Mouse (Mus musculus) natural killer cell, adult 2 months (primary cell): ENCODE results near the gene Arhgap17.

Source experiments
- DNase-seq, 2 experiments: peaks; one replicate each; pipeline ENCODE4 v3.0.0; 2022; ENCODE audit warnings: low spot score in 2 of 2

Arhgap17 gene

DNA sequence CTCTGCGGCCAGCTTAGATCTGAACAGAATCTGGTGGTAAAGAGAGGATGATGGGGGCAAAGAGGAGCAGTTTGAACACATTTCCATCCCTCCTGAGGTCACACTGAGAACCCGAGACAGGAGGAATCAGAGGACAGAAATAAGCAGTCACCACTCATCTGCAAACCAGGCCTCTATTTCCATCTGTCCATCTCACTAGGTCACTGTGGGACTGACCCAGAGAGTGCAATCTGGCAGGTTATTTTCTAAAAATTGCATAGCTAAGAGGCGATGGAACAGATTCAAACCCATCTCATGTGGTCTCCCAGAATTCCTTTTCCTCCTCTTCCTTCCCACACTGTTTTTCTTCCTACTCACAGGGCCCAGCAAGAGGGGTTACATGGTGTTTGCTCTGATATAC lies 81.8 kb downstream of the Arhgap17 start:
- no peak for DNase-seq

DNA sequence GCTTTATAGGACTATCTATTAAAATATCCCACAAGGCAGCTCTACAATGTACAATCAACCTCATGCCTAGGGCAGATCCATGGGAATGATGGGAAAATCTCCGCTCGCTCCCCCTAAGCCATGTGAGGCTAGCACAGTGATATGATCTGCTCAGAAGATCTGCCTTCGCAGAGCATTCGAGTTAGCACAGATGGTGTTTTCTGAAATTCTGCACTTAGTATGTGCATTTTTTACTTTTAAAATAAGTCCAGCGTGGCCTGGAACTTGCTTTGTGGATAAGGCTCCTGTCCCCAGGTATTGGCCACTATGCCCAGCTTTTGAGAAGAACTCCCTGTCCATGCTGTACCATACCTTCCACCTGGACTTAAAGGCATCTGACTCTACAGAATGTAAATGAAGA lies 83.8 kb downstream of the Arhgap17 start:
- no peak for DNase-seq

DNA sequence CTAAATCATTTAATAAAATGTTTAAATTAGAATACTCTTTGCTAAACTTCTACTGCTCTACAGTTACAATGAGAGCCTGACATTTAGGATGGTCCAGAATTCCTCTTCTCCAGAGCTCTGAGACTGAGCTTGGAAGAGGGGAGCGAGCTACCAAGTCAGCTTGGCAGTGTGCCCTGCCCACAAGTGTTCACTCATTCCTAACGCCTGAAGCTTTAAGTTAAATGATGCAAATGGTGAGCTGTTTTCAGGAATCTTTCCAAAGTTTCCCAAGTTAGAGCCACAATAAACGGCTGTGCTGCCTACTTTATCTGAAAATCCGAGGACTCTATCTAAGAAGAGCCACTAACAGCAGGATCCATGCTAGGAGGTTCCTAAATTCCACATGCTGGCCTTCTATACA lies 85.9 kb downstream of the Arhgap17 start:
- DNase-seq = no peak

DNA sequence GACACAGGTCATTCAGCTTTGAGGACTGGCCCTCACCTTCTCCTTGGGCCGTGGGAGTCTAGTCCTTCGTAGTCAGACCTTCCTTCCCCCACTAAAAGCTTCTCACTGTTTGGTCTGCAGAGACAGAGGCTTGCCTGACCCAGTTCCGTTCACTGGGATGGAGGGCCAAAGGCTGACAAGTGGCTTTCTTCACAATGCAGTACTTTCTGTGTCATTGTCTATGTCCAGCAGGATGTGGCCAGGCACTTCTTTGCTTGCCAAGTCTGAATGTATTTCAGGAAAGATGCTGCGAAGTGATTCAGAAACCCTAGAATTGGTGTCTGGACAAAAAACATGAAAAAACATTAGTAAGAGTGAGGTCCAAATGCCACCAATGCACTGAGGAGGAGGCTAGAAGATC lies 89.9 kb downstream of the Arhgap17 start:
- no peak for DNase-seq

DNA sequence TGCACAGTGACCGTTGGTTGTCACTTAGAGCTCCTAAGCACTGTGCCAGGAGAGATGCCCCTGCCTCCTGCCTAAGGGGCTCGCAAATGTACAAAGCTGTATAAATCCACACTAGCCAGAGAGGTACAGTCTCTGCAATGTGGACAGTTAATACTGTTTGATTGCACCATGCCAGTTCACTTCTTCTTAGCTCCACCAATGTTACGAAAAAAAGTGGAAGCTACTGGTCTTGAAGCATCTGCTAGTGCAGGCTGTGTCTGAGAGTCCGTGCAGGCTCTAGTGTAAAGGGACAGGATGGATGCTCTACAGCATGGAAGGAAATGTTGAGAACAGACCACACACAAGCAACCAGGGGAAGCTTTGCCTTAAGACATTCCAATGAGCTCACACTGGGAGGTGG lies 93.1 kb downstream of the Arhgap17 start:
- no peak for DNase-seq

DNA sequence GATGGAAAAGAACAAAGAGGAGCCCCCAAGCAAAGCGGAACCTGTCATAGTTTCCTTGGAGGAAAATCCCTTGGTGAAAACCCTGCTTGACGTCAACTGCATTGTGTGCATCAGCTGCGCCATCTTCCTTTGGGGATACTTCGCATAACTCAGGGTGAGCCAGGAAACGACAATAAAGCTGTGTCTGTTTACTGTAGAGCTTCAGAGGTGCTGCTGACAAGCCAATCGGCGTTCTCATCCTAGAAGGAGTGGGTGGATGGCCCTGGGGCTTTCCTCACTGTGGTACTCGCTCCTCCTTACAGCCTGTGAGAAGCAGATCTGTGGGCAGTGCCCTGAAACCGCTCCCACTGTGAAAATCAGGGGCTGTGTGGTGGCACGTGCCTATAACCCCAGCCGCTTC lies 96.7 kb downstream of the Arhgap17 start:
- DNase-seq = no peak

DNA sequence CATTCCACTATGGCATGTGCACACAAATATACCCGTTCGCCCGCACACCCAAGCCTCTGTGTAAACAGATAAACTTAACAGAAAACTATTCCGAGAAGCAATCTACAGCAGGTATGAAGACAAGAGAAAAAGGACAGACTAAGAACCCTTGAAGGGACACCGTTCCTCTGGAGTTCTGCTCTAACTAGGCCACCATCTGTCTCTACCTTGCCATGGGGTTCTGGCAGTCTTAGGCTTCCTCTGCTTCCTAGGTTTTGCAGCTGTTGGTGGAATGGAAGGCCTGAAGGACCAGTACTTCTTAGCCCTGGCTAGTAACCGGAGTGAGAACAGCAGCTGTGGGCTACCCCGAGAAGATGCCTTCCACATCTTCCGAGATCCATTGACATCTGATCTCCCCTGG lies 111.6 kb downstream of the Arhgap17 start:
- DNase-seq = no peak

DNA sequence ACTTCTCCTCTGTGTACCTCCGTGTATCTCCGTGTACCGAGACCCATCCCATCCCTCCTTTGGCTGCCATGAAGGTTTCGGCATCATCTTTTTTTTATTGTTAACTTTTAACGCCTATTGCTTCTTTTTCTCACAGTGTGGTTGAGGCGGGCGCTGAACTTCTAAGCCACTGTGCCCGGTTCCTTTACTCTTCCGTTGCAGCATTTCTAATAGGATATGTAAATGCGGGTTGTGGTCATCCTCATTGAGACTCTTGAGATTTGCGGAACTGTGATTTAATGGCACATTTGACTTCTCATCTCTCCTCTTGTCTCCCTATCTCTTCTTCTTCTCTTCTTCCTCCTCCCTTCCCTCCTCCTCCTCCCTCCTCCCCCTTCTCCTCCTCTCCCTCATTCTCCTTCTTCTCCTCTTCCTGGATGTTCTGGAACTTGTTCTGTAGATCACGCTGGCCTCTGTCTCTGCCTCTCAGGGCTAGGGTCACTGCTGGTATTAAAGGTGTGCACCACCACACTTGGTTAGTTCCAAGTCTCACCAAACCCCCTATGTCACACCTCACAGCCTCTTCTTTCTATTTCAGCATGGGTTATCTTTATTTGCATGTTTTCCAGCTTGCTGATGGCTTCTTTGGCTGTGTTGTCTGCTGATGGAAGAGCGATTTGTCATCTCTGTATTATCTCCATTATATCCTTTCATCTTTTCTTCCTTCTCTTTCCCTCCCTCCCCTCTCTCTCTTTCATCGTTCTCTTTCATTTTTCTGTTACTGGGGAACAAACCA lies 115.3 kb downstream of the Arhgap17 start:
- DNase-seq = no peak

DNA sequence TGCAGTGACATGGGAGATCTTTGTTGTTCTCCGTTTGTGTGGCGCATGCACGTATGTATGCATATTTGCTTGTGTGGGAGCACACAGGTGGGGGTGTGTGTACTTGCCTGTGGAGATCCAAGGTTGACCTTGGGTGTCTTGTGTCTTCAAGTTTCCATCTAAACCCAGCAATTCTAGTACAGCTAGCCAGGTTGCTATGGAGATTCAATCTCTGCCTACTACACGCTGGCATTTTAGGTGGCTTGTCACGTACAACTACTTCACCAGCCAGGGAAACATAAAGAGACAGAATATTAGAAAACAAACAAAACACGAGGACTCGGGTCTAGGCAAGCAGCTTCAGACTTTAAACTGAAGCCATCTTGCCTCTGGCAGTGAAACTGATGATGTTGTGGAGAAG lies 116.3 kb downstream of the Arhgap17 start:
- DNase-seq = no peak

DNA sequence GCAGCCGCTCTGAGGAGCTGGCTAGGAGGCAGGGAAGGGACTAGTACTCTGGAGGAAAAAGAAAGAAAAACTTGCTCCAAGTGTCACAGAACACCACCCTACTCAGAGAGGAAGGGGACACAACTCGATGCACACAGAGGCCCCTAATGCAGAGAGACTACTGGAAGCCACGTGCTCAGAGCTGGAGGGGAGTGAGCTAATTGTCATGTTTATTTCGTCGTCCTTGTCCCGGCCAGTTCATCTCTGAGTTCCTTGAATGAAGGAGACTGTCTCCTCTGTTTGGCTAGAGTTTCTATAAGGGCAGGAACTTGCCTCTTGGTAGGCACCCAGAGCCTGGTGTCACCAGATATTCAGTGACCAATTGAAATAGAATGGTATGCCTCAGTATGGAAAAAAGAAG lies 118.4 kb downstream of the Arhgap17 start:
- no peak for DNase-seq

DNA sequence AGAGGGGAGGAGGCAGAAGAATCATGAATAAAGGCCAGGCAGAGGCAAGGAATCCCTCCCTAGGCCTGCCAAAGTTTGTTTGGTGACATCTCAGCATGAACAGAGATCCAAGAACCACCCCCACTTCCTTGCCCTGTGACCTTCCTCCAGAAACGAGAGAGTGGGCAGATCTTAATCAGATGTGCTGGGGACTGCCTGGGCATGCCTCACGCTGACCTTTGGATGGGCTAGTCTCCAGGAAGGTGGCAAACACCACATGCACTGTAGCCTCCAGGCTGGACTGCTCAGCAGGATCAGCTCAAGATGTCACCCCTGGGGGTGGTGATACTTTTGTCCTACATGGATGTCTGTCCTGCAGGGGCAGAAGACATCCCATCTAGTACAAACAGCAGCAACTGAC lies 121.5 kb downstream of the Arhgap17 start:
- DNase-seq = no peak

DNA sequence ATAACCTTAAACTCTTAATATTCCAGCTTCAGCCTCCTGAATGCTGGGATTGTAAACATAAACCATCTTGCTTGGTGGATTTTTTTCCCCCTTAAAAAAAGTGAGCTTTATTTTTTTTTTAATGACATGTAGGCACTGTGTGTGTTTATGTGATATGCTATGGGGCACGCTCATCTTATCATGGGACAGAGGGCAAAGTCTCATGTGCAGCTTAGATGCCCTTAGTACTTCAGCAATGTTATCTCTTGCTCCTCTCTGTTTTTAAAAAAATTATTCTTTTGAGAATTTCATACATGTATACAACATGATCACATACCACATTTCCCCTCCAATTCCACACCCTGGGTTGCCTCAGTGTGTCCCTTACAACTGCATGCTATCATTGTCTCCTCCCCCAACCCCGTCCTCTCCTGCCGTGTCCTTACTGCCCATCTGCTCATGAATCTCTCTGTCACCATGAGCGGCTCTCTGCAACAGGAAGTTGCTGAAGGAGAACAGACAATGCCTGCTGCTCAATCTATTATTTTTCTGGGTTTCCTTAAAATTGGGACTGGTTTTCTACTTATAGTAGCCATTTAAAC lies 123.1 kb downstream of the Arhgap17 start:
- no peak for DNase-seq

DNA sequence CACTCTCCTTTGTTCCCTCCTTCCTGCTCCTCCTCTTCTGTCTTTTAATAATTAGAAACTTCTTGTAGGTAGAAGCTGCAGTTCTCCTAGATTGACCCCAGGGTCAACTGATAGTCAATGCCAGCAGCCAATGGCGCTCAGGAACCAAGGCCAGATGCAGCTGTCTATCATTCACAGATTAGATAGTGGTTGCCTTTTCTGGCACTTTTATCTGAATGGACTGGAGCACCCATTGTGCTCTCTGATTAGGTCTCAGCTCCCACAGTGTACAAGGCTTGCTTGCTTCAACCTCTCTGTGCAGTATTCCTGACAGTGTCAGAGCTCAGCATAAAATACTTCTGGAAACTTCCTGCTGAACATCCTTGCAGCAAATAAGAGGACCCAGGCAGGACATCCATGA lies 124.9 kb downstream of the Arhgap17 start:
- no peak for DNase-seq

DNA sequence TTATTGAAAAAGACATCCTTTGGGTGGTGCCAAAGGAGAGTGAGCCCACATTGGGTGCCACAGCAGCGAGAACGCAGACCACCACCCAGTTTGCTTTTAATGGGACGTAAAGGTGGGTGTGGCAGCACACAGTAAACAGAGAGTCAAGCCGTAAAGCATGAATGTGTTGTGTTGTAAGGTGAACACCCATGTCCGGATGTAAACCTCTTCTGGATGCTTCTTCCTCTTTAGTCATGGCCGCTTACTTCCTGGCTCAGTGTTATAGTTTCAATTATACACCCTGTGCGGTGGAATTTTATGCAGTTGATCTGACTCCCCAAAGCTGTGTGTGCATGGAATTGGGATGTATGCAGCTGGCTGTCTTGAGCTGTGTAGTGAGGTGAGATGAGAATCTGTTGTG lies 127.5 kb downstream of the Arhgap17 start:
- DNase-seq = no peak

DNA sequence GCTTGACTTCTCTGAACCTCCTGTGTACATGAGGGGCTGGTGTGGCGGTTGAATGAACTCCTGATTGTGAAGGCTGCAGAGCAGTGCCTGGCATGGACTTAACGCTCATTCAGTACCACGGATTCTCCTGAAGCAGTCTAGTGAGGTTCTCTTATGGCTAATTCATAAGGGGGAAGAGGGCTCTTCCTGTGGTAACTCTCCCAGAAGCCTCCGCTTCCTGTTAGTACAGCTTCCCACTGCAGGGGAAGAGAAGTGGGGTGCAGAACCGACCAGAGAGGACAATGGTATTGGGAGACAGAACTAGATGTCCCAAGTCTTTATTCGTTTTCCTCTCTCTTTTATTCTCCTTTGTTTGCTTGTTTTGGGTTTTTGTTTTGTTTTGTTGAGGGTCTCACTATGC lies 129.7 kb downstream of the Arhgap17 start:
- no peak for DNase-seq

DNA sequence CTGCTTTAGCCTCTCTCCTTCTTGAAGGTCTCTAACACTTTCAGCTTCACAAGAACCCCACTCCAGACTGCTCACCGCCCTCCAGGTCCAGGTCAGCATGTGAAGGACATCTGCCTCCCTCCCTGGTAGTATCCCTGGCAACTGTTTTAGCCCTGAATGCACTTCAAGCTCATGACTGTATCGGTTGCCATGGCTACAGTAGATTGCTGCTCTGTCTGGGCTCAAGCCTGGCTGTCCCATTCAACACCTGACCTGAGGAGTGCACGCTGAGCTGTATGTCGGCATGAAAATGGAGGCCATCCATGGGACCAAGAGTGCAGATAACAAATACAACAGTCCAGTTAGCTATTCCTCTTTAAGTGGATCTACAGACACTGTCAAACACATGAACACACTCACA lies 131.1 kb downstream of the Arhgap17 start:
- DNase-seq = no peak

DNA sequence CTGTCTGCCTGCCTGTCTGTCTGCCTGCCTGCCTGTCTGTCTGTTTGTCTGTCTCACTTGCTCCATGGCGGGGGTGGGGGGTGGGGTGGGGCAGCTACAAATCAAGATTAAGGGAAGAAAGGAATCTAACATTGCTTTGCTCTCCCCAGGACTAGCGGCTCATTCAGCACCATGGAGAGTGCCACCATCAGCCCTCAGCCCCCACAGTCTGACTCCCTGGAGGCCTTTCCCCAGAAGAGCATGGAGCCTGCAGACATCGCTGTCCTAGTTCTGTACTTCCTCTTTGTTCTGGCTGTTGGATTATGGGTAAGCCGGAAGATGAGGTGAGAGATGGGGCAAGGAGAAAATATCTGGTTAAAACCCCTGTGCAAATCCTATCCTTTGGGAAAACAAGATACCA lies 134.3 kb downstream of the Arhgap17 start:
- DNase-seq = no peak
